ENCODE assay signal across 8 mouse cellular contexts in the genomic region with DNA sequence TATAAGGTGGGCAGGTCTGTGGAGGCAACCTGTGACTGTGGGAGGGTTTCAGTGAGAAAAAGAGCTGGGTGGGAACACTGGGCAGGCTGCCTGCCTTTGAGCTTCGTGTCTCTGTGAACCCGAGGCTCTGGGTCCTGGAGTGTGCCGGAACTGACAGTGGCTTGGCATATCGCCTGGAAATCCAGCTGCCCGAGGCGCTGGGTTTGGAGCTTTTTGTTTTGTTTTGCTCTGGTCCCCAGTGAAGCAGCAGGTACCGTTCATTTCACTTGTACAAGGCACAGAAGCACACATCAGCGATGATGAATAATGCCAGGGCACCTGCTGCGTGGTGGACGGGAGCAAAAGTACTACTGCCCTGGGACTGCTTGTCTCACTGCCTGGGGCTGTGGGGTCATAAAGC. TPM values are rescaled to one million over a fixed set of nuclear protein-coding genes. Genes with fewer than 3 reads are reported as not detected.
A peak's percentile ranks its signal among the peaks of the same experiment; 100 is the strongest.
DNase-seq lines count a peak whose midpoint lies in the region; ATAC-seq and TF ChIP-seq lines count a peak whose summit lies in the region.

No protein-coding gene starts in this region.

- no peak overlapping the region for H3K4me3 ChIP-seq in kidney, adult 2 months (ENCODE audit: insufficient read depth, low read depth, low read length)
- no peak overlapping the region for H3K4me3 ChIP-seq in kidney, embryonic 16.5 days (ENCODE audit: low read length)
- no peak overlapping the region for H3K4me3 ChIP-seq in intestine, postnatal 0 days (ENCODE audit: low read depth, low read length)
- H3K4me3 ChIP-seq in lung, embryonic 14.5 days (ENCODE audit: low read depth, low read length) = no peak overlapping the region

- TF ChIP-seq CTCF in kidney, adult 2 months (conservative IDR thresholded peaks at IDR 0.05; ENCODE audit: insufficient read depth, insufficient read length, low read depth, low read length) = no peak
- no peak for TF ChIP-seq CTCF in intestine, postnatal 0 days (IDR thresholded peaks at IDR 0.05; ENCODE audit: low read depth)
- no peak for TF ChIP-seq CTCF in lung, embryonic 14.5 days (IDR thresholded peaks at IDR 0.05; ENCODE audit: low read depth)

- 0 out of 2 replicates have a peak overlapping the region, but pooled peaks have one; percentile 9 for H3K27ac ChIP-seq in kidney, adult 2 months (ENCODE audit: insufficient read depth, low read depth, low read length)
- no peak overlapping the region for H3K27ac ChIP-seq in kidney, embryonic 16.5 days (ENCODE audit: low read length)
- peak overlapping the region; percentile 35 for H3K27ac ChIP-seq in intestine, postnatal 0 days (ENCODE audit: low read depth, low read length)
- no peak overlapping the region for H3K27ac ChIP-seq in lung, embryonic 14.5 days (ENCODE audit: low read depth)

- no peak overlapping the region for H3K4me2 ChIP-seq in kidney, embryonic 16.5 days (replicated peaks; ENCODE audit: low read depth, low read length)
- peak overlapping the region; percentile 1; the same call in 1 of the 2 replicates for H3K4me2 ChIP-seq in intestine, postnatal 0 days (replicated peaks; ENCODE audit: low read depth)
- H3K4me2 ChIP-seq in lung, embryonic 14.5 days = no peak overlapping the region

- WGBS in kidney, adult 2 months = 9% methylated on average over 10 of the region's 10 CpGs
- WGBS in kidney, embryonic 16.5 days = 49% methylated on average over 10 of the region's 10 CpGs
- 51% methylated on average over 10 of the region's 10 CpGs for WGBS in intestine, postnatal 0 days
- WGBS in lung, embryonic 14.5 days = 39% methylated on average over 10 of the region's 10 CpGs

- H3K4me1 ChIP-seq in kidney, adult 2 months (ENCODE audit: control insufficient read depth, insufficient read depth, low read length) = peaks cover 23% of the 10 kb centered on the region
- H3K4me1 ChIP-seq in kidney, embryonic 16.5 days (ENCODE audit: insufficient read depth, low read length) = peaks cover 24% of the 10 kb centered on the region
- H3K4me1 ChIP-seq in intestine, postnatal 0 days (replicated peaks; ENCODE audit: control insufficient read depth, insufficient read depth, low read length) = 0 out of 2 replicates have a peak, but pooled peaks cover 4% of the 10 kb centered on the region
- peaks cover 27% of the 10 kb centered on the region for H3K4me1 ChIP-seq in lung, embryonic 14.5 days (ENCODE audit: insufficient read depth)

- H3K36me3 ChIP-seq in kidney, adult 2 months (ENCODE audit: control insufficient read depth, insufficient read depth, low read length) = no peaks in the 10 kb centered on the region
- H3K36me3 ChIP-seq in kidney, embryonic 16.5 days (ENCODE audit: insufficient read depth, low read length) = no peaks in the 10 kb centered on the region
- no peaks in the 10 kb centered on the region for H3K36me3 ChIP-seq in intestine, postnatal 0 days (ENCODE audit: control insufficient read depth, insufficient read depth)
- H3K36me3 ChIP-seq in lung, embryonic 14.5 days (ENCODE audit: insufficient read depth) = no peaks in the 10 kb centered on the region

- ATAC-seq in kidney, embryonic 16.5 days (ENCODE audit: low FRiP score, low TSS enrichment) = no peak
- peak; percentile 12; the same call in 1 of the 2 replicates for ATAC-seq in intestine, postnatal 0 days
- 0 out of 2 replicates have a peak, but pooled peaks have one; percentile 60 for ATAC-seq in lung, embryonic 14.5 days (ENCODE audit: insufficient read depth)

- TF ChIP-seq POLR2A in kidney, adult 2 months (IDR thresholded peaks at IDR 0.05; ENCODE audit: low read depth, low read length) = no peak

- DNase-seq in kidney, adult 2 months = peak; percentile 87
- peak; percentile 62 to 69 for DNase-seq in cerebellum, postnatal 14 days
- DNase-seq in gastrocnemius, postnatal 25 days = peak; percentile 70
- peak; percentile 92 for DNase-seq in lung, embryonic 14.5 days
- peak; percentile 80 to 82 for DNase-seq in right cerebral cortex, postnatal 10 days (ENCODE audit: low spot score in 2 of 2)
- DNase-seq in yolk sac, embryonic 10.5 days (ENCODE audit: low spot score) = no peak

- H3K27me3 ChIP-seq in kidney, adult 2 months (replicated peaks; ENCODE audit: control insufficient read depth, insufficient read depth, low read length) = no peaks in the 10 kb centered on the region
- no peaks in the 10 kb centered on the region for H3K27me3 ChIP-seq in kidney, embryonic 16.5 days (ENCODE audit: insufficient read depth, low read length)
- no peaks in the 10 kb centered on the region for H3K27me3 ChIP-seq in intestine, postnatal 0 days (replicated peaks; ENCODE audit: control insufficient read depth, insufficient read depth, low read length)
- H3K27me3 ChIP-seq in lung, embryonic 14.5 days (ENCODE audit: insufficient read depth, low read length) = no peaks in the 10 kb centered on the region

- H3K9ac ChIP-seq in kidney, embryonic 16.5 days (replicated peaks; ENCODE audit: low read length) = no peak overlapping the region
- no peak overlapping the region for H3K9ac ChIP-seq in intestine, postnatal 0 days (ENCODE audit: low read depth, low read length)
- no peak overlapping the region for H3K9ac ChIP-seq in lung, embryonic 14.5 days

- no peaks in the 10 kb centered on the region for H3K9me3 ChIP-seq in kidney, embryonic 16.5 days (ENCODE audit: low read length)
- H3K9me3 ChIP-seq in intestine, postnatal 0 days (ENCODE audit: control insufficient read depth) = no peaks in the 10 kb centered on the region
- no peaks in the 10 kb centered on the region for H3K9me3 ChIP-seq in lung, embryonic 14.5 days (ENCODE audit: low read depth, low read length)

RNA-seq across cellular contexts. Expression of a gene that starts 26.2 kb away (rescaled TPM):
- 17.0 and 22.5 TPM in 2 replicates for polyA plus RNA-seq in kidney, adult 2 months (2012; rRNA removed)
- 47.0 and 47.1 TPM in 2 replicates for polyA plus RNA-seq in kidney, embryonic 16.5 days (2015; fragmentation: Nextera tagmentation; extraction: Ambion mirVana)
- total RNA-seq in gastrocnemius, postnatal 25 days (2021) = 10 to 100 TPM; 30.7 to 39.0 TPM
- polyA plus RNA-seq in intestine, postnatal 0 days (2015; fragmentation: Nextera tagmentation; extraction: Ambion mirVana) = 44.0 and 48.7 TPM in 2 replicates
- polyA plus RNA-seq in lung, embryonic 14.5 days (2014; fragmentation: Nextera tagmentation; extraction: Ambion mirVana) = 66.8 and 67.2 TPM in 2 replicates

Comparison
In these comparisons a context has a peak if more than half of its experiments do, and no peak if none do; other contexts are left out.
1. H3K27ac ChIP-seq: peak in kidney, adult 2 months (single experiment) and intestine, postnatal 0 days (single experiment); none in kidney, embryonic 16.5 days (single experiment) and lung, embryonic 14.5 days (single experiment).